8 mouse cellular contexts compared by ENCODE assay signal in the genomic region with DNA sequence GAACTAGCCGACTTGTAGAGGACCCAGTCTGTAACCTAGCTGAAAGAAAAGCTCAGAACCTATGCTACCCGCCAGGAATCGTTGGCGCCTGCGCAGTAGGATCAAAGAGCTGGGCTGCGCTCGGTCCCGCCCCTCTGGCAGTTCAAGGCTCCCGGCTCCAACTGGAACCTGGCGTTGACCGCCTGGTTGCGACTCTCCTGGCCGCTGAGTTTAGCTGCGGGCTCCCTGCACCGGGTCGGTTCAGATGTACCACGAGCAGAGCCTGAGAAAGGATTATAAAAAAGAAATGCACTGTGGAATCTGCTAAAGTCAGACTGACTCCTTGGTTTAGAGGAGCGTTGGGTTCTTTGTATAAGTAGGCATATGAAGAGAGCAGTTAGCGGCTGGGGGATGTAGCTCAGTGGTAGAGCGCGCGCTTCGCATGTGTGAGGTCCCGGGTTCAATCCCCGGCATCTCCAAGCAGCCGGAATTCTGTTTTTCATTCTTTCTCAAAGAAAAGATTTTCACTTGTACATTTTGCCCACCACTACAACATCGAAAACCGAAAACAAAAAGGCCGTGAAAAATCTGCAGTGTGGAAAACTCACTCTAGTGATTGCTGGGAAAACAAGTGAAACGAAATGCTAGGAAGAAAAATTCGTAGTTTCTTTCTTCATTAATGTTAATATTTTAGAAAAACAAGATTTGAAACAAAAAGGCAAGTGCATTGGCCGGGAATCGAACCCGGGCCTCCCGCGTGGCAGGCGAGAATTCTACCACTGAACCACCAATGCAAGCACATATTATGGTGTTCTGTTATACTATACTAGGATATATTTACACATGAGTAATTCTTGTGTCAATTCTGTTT. TPM values are rescaled to one million over a fixed set of nuclear protein-coding genes. Genes with fewer than 3 reads are reported as not detected.
A peak's percentile ranks its signal among the peaks of the same experiment; 100 is the strongest.
DNase-seq lines count a peak whose midpoint lies in the region; ATAC-seq and TF ChIP-seq lines count a peak whose summit lies in the region.

No protein-coding gene starts in this region.

- under 1% methylated on average over 37 of the region's 37 CpGs for WGBS in hindbrain, embryonic 10.5 days
- WGBS in lung, postnatal 0 days, result 2% methylated on average over 37 of the region's 37 CpGs

- TF ChIP-seq CTCF in lung, postnatal 0 days (IDR thresholded peaks at IDR 0.05), result no peak

- TF ChIP-seq EP300 in lung, postnatal 0 days (IDR thresholded peaks at IDR 0.05), result peak; percentile 57; the same call in 1 of the 2 replicates

- H3K4me2 ChIP-seq in lung, postnatal 0 days (replicated peaks; ENCODE audit: low read depth, low read length), result peak overlapping the region; percentile 60

- H3K9ac ChIP-seq in lung, postnatal 0 days (replicated peaks; ENCODE audit: low read depth), result peak overlapping the region; percentile 45

- H3K4me3 ChIP-seq in hindbrain, embryonic 10.5 days, result peak overlapping the region; percentile 67
- H3K4me3 ChIP-seq in lung, postnatal 0 days (ENCODE audit: low read depth, low read length), result peak overlapping the region; percentile 73

- peak overlapping the region; percentile 94 for H3K27ac ChIP-seq in hindbrain, embryonic 10.5 days
- peak overlapping the region; percentile 83 for H3K27ac ChIP-seq in lung, postnatal 0 days (ENCODE audit: low read length)

- peak; percentile 69 for DNase-seq in MEL-GATA-1-ER (ENCODE audit: extremely low read depth, low read depth)
- DNase-seq in cerebellum, adult 8-10 months, result peak; percentile 98
- peak; percentile 95 for DNase-seq in hindbrain, embryonic 10.5 days (ENCODE audit: low spot score)
- DNase-seq in layer of hippocampus, adult 9-11 months, result peak; percentile 92
- peak; percentile 97 for DNase-seq in lung, postnatal 0 days (ENCODE audit: low spot score)
- peak; percentile 92 for DNase-seq in ovary, postnatal 14 days (ENCODE audit: low spot score)
- peak; percentile 94 for DNase-seq in thymus, postnatal 14 days

- ATAC-seq in frontal cortex, adult (ENCODE audit: low TSS enrichment), result peak; percentile 94
- ATAC-seq in lung, postnatal 0 days, result peak; percentile 98

- H3K36me3 ChIP-seq in hindbrain, embryonic 10.5 days, result no peaks in the 10 kb centered on the region
- no peaks in the 10 kb centered on the region for H3K36me3 ChIP-seq in lung, postnatal 0 days (ENCODE audit: insufficient read depth, low read length)

- no peaks in the 10 kb centered on the region for H3K9me3 ChIP-seq in hindbrain, embryonic 10.5 days
- H3K9me3 ChIP-seq in lung, postnatal 0 days (ENCODE audit: low read length), result no peaks in the 10 kb centered on the region

- H3K4me1 ChIP-seq in hindbrain, embryonic 10.5 days (replicated peaks), result peaks cover 10% of the 10 kb centered on the region
- H3K4me1 ChIP-seq in lung, postnatal 0 days (ENCODE audit: insufficient read depth, low read depth, low read length), result peaks cover 6% of the 10 kb centered on the region; the same call in 1 of the 2 replicates

- H3K27me3 ChIP-seq in hindbrain, embryonic 10.5 days (ENCODE audit: insufficient read depth, poor library complexity, severe bottlenecking), result no peaks in the 10 kb centered on the region
- no peaks in the 10 kb centered on the region for H3K27me3 ChIP-seq in lung, postnatal 0 days (replicated peaks; ENCODE audit: insufficient read depth, low read length)

RNA-seq across cellular contexts. Expression of a gene that starts 55.5 kb away (rescaled TPM):
- polyA plus RNA-seq in hindbrain, embryonic 10.5 days (2016; fragmentation: Nextera tagmentation; extraction: Ambion mirVana), result 24.2 and 29.1 TPM in 2 replicates
- polyA plus RNA-seq in lung, postnatal 0 days (2015; fragmentation: Nextera tagmentation; extraction: Ambion mirVana), result 12.9 and 14.4 TPM in 2 replicates

RNA-seq across cellular contexts. Expression of a gene that starts 58.1 kb away (rescaled TPM):
- polyA plus RNA-seq in hindbrain, embryonic 10.5 days (2016; fragmentation: Nextera tagmentation; extraction: Ambion mirVana), result 6.0 and 9.6 TPM in 2 replicates
- polyA plus RNA-seq in lung, postnatal 0 days (2015; fragmentation: Nextera tagmentation; extraction: Ambion mirVana), result 2.7 and 2.9 TPM in 2 replicates

Comparison
In these comparisons a context has a peak if more than half of its experiments do, and no peak if none do; other contexts are left out.
1. Peak in every context shown above with its lines: DNase-seq, ATAC-seq, H3K4me3 ChIP-seq and H3K27ac ChIP-seq.